Mouse (Mus musculus) hematopoietic stem cell, adult 5-6 weeks (primary cell): ENCODE measurements around the gene 1700001J03Rik. TPM values are rescaled to one million over a fixed set of nuclear protein-coding genes. Genes with fewer than 3 reads are reported as not detected.
"Not testable (repeated sequence)": the region's sequence is repeated elsewhere in the genome, so short reads cannot be mapped to it uniquely, and the experiment has no call there.

Experiments
- ATAC-seq, 2 experiments: fragments of 125-278 bp in 1 of 2; replicated peaks in 1 of 2; 2 replicates each; pipeline ENCODE4 v1.8.0; 2016 to 2017; ENCODE audit warnings: inconsistent platforms in 2 of 2, mild to moderate bottlenecking in 2 of 2, moderate number of reproducible peaks in 2 of 2, low read depth in 1 of 2, moderate TSS enrichment in 1 of 2; ENCODE audit not compliant: low FRiP score in 2 of 2, poor library complexity in 2 of 2, severe bottlenecking in 2 of 2, insufficient read depth in 1 of 2, low TSS enrichment in 1 of 2
- total RNA-seq: library from RNA; stranded (forward); fragments of 172-1452, 232-1000 nt; gene quantifications from 2 replicates; pipeline ENCODE4 v1.2.3, GENCODE M21; 2017

1700001J03Rik gene
- total RNA-seq, result not detected in 2 replicates

DNA sequence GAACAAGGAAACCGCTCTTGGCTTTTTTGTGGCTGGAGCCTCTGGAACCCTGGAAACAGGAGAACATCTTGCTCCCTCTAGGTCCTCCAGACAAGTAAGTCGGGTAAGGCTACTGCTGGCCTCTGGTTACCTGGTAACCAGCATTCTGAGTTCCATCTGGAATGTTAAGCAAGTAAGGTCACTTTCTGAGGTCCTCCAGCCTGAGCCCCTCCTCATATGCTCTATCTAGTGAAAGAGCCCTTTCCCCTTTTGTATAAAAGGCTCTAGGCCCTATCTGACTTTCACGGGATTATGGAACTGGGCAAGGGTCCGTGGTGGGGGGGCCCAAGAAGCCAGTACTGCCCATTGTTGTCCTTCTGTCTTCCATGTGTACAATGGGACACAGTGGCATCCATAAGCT lies at the start of gene 1700001J03Rik:
TSS of gene 1700001J03Rik (minus strand) at position 101 of the 400 bp plus-strand sequence.
- not testable (repeated sequence) for ATAC-seq

DNA sequence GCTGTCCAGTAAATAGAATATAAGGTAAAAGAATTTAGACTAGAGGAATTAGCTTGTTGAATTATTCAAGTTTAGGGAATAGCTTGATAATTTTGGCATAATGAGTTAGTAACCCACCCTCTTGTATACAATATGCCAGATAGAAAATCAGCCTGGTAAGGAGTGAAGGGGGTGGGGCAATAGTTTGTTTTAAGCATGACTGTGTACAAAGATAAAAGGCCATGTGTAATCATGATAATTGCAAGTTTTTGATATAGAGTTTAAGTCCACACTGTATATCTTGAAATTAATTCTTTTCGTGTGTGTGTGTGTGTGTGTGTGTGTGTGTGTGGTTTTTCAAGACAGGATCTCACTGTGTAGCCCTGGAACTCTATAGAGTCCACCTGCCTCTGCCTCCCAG lies 49.2 kb upstream of the 1700001J03Rik start:
- no peak for ATAC-seq

DNA sequence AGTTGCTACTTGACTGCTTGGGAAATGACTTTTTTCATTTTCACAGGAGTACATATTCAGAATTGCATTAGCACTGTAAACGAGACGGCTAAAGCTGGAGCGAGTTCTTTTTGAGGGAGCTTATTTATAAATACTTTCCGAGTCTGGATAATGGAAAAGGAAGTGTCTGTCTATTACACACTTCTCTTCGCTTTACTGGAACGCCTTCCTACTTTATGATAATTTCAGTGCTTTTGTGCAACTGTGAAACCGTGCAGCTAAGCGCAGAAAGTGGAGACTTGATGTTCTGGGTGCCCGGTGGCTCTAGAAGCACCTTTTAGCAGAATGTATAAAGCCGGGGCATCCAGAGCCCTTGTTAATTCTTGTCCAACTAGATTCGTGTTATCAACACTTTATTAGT lies 47.7 kb upstream of the 1700001J03Rik start:
- ATAC-seq, result no peak

DNA sequence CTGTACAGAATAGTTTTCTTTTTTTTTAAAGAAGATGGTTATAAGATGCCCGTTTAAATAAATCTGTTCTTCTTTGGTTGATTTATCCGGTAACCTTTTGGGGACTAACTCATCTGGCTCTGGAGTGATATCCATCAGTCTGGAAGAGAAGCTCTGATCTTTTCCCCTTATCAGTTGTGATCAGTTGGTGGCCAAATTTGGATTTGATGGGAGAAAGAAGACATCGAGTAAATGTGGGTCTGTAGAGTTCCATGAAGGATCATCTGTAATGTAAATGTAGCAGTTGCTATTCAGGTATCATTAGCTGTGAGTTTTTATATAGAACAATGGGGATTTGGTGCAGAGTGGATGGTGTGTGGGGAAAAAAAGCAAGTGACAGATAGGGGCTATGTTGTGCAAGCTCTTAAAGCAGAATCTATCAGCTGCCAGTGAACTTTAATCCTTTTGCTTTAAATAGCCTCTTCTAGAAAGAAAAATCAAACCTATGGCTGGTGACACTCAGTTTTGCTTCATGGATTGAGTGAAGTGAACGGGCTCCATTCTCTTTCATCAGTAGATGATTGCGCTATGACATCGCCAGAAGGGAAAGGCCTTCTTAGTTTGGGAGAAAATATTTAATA lies 47.1 kb upstream of the 1700001J03Rik start:
- no peak for ATAC-seq

DNA sequence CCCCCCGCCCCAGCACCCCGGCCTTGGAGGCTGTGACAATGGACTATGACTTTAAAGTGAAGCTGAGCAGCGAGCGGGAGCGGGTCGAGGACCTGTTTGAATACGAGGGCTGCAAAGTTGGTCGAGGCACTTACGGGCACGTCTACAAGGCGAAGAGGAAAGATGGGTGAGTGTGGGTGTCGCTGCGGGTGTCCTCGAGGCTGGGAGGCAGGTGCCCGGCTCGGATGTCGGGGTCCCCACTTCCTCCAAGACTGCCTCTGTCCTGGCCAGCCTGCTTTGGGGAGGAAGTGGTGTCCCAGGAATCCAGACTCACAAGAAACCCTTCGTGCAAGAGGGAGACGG lies 46.5 kb upstream of the 1700001J03Rik start:
- peak; percentile 15 to 33; a peak in 3 of 4 replicates for ATAC-seq

DNA sequence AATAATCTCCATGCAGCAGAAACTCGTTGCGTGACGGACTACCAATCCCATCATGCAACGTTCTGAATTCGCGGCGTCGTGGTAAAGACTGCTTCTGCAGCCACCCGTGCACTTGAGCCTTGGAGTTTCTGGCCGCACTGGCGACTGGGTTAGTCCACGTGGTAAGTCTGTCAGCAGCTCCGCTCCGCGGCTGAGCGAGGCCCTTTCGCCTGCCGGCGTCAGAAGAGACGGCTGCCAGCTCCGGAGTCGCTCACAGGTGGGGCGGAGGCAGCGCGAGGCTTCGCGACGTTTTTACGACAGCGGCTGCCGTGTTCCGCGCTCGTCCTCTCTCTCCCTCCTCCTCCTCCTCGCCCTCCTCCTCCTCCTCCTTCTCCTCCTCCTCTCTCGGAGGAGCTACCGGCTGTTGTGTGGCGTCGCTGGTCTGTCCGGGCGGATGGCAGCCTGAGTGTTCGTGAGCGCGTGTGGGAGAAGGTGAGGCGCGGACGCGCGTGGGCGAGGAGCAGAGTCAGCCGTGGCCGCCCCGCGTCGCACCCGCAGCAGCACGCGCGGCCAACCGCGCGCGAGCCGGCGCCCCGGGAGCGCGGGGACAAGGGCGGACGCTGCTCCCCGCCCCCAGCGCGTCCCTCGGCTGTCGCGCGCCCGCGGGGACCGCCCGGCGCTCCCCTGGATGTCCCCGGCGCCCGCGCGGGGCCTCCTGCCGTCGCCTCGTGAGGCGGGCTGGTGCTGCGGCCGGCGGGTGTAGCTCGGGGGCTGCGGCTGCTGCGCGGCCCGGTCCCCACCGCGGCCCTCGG lies 46.0 kb upstream of the 1700001J03Rik start, which contains the start of gene Cdk8:
TSS of gene Cdk8 (plus strand) at position 367 of the 791 bp plus-strand sequence.
- peak; percentile 85 to 88 for ATAC-seq

DNA sequence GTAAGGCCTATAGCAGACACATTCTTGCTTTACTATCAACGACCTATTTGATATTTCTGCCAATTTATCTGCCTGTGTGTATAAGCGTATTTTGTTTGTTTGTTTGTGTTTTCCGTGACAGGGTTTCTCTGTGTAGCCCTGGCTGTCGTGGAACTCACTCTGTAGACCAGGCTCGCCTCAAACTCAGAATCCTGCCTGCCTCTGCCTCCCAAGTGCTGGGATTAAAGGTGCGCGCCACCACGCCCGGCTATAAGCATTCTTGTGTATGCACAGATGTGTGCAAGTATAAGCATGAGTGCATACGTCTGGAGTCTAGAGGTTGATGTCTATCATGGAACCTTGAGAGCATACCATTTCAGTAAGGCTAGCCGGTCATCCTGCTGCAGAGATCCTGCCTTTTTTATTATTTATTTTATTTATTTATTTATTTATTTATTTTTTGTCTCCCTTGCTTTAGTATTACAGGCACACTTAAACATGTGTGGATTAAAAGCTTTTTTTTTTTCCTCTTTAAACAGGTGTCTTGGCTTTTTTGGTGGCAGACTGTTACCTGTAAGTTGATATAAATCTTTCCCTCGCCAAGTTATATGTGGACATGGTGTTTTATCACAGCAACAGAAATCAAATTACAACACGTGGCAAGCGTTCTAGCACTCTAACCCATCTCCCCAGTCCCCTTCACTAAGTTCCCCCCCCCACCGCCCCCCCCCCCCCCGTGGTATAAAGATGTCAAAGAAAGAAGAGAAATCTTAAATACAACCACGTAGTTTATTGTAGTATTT lies 45.0 kb upstream of the 1700001J03Rik start:
- ATAC-seq, result no peak

DNA sequence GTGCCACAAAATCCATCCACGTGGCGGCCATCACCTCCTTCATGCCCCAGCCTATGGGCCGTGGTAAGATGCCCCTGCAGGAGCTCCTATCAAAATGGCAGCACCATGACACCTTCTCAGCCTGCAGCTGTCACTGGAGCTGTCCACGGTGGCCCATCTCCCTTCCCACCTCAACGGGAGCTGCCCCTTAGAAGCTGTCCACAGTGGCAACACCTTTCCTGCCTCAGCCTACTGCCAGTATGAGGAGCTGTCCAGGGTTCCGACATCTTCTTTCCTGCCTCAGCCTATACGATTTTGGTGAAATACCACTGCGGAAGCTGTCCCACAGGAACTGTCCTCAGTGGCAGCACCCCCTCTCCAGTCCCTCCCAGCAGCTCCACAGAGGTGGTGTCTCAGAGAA lies 42.4 kb upstream of the 1700001J03Rik start:
- no peak for ATAC-seq

DNA sequence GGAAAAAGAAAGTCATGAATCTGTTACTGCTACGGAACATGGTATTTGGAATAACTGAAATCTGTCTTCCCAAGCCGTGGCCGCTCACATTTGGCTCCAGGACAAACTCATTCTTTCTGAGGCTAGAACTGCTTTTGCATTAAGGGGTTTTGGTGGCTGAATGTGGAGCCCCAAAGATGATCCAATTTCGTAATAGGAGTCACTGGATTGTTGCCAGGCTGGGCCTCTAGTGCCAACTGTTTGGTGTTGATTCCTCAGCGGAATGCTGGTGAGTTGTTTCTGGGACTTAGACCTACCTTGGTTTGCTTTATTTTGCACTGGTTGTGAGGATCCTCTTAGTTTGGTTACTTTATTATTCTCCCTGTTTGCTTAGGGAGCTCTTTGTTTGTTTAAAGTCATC lies 38.7 kb upstream of the 1700001J03Rik start:
- ATAC-seq, result no peak

DNA sequence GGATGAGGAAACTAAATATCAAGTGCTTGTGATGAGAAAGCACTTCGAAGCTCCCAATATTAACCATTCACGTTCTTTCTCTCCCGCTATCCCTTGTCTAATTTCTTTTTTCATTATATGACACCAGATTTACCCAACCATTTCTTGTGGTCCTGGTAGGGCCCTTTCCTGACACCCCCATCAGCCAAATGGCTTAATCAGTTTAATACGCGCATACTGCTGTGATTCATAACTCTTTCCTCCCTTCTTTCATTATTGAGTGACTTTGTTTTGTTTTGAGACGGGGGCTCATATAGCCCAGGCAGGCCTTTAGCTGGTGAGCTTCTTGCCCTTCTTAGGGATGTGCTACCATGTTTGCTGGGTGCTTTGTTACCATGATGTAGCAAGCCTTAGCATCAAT lies 36.6 kb upstream of the 1700001J03Rik start:
- no peak for ATAC-seq

DNA sequence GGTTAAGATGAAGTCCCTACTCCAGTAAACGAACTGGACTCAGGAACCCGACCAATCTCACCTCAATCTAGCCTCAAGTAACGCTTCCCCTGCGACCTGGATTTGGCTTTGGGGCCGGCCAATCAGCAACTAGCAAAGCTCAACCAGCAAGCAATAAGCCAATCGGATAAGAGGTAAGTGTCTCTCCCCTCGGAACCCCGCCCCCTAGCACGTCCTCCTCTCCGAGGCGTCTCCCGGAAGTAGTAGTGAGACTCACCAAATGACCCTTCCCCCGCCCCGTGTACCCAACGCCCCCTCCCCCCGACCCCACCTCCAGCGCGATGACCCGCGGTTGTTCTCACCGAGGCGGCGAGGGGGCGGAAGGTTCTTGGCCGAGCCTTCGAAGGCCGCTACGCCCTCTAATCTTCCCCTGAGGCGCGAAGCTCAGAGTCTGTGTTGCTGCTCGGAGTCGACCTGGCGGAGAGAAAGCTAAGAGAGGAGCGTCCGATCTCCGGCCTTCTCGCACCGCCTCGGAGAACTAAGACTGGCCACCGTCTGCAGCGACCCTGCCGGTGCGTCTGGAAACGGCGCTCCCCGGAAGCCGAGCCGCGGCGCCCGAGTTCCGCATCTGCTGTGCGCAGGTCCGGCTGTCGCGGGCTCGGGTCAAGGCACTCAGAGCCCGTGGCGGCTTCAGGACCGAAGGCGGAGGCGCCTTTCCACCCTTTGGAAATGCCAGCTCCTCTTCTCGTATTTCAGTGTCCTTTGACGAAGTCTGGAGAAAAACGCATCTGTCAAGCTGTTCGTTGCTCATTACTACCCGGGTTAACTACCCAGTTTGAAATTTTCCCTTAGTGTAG lies 36.0 kb upstream of the 1700001J03Rik start, which contains the start of gene Rnf6:
TSS of gene Rnf6 (minus strand) at position 677 of the 836 bp plus-strand sequence.
- ATAC-seq, result peak; percentile 99 to 100

DNA sequence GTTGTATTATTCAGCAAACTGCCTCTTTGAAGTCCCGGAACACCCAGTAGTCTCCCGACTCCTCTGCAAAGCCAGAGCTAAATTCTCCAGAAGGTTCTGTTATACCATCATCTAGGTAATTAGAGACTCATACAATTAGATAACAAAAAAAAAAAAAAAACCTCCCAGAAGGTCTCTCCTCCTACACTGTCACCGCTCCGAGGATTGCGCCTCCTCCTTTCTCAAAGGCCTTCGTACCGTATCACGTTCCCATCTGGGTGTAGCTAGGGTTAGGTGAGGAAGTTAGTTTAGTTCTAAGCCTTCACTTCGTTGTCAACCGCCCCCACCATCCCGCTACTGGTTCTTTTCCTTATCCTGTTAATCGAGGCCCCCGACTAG lies 35.4 kb upstream of the 1700001J03Rik start:
- ATAC-seq, result peak; percentile 66 to 74

DNA sequence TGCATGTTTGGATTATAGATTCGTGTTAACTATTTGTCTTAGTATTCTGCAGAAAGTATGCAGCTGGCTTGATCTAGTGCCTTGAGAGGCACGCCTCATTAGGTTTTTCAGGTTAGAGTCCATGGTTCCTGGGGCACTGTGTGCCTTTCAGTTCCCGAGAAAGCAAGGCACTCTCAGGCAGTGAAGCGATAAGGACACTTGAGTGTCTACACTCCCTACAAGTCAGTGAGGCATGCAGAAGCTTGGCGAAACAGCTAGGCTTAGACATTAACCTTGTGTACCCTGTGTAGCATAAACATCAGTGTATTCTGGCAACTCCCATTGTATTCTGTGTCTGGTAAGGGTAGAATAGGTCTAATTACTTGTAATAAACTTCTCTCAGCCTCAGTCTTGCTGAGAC lies 20.4 kb upstream of the 1700001J03Rik start:
- no peak for ATAC-seq

DNA sequence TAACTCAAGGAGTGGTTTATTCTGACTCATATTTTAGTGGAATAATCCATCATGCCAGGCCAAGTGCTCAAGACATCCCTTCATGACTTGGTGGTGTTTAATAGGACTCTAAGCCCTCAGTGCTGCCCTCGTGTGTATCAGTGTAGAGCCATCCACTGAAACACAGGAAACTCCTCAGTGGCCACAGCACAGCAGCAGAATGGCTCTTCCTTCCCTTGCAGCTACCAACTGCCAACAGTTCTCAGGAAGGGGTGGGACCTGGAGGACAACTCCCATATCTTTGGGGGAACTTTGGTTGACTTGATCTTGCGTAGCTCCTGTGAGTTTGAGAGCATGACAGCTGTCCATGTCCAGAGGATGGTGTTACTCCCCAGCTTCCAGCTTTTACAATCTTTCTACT lies 18.8 kb upstream of the 1700001J03Rik start:
- peak; percentile 47 to 66; a peak in 3 of 4 replicates for ATAC-seq

DNA sequence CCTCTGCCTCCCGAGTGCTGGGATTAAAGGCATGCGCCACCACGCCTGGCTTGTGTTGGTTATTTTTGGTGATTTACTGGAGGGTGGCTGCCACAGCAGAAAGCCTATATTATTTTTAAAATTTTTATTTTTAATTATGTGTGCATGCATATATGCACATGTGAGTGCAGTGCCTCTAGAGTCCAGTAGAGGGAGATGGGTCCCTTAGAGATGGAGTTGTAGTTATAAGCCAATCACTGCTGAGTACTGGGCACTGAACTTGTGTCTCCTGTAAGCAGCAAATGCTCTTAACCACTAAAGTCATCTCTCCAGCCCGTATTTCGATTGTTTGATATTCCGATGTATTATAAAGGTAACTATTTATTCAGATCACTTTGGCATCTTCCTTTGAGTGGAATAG lies 15.5 kb upstream of the 1700001J03Rik start:
- no peak for ATAC-seq

DNA sequence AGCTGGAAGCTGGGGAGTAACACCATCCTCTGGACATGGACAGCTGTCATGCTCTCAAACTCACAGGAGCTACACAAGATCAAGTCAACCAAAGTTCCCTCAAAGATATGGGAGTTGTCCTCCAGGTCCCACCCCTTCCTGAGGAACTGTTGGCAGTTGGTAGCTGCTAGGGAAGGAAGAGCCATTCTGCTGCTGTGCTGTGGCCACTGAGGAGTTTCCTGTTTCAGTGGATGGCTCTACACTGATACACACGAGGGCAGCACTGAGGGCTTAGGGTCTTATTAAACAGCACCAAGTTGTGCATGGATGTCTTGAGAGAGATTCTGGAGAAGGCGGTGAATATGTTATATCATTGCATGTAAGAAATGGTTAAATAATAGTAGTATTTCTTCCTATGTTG lies 14.4 kb upstream of the 1700001J03Rik start:
- peak in 1 of 2 experiments; percentile 53; a peak in 2 of 4 replicates for ATAC-seq

DNA sequence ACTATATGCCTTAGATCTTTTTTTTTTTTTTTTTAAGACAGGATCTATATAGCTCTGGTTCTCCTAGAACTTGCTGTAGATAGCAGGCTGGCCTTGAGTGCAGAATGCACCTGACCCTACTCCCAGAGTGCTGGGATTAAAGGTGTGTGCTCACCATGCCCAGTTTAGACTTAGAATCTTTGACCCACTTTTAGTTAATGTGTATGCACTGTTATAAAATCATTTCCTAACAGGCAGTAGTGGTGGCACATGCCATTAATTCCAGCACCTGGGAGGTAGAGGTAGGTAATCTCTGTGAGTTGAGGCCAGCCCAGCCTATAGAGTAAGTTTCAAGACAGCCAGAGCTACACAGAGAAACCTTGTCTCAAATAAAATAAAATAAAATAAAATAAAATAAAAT lies 14.0 kb upstream of the 1700001J03Rik start:
- no peak for ATAC-seq
